Mouse (Mus musculus) liver, postnatal 0 days (tissue): ENCODE data around the gene Macc1.

Source experiments
- CTCF ChIP-seq: sonication (generic); IDR thresholded peaks from 2 replicates; pipeline ENCODE4 v1.5.1; 2016; ENCODE audit warnings: antibody characterized with exemption, low read depth
- EP300 ChIP-seq: IDR thresholded peaks from 2 replicates; pipeline ENCODE4 v1.6.1; 2016; ENCODE audit warnings: antibody characterized with exemption, low read depth, mild to moderate bottlenecking

- TF ChIP-seq CTCF (no peak), EP300 (no peak)
Observed at GRCm38 (mm10) chr12:119404810-119405209, 90.7 kb downstream of the Macc1 start.
